Mouse (Mus musculus): ENCODE results near the gene Gdf9.

GRCm38 (mm10) chr11:53424826-53425225 is 6.0 kb upstream of the Gdf9 start:
- TF ChIP-seq EP300 (IDR thresholded peaks at IDR 0.05) (no peak), CTCF (IDR thresholded peaks at IDR 0.05) (no peak)

All from lung, postnatal 0 days (tissue).